Mouse (Mus musculus) fat pad, adult 2 months (tissue): ENCODE results near the gene Alg9.

Source experiments
- DNase-seq: peaks from one replicate; pipeline ENCODE4 v3.0.0-alpha.2; 2011; ENCODE audit warnings: low read depth, low spot score; ENCODE audit errors: extremely low read depth

Alg9 gene

GRCm38 (mm10) chr9:50850271-50850670 is 75.5 kb downstream of the Alg9 start:
- no peak for DNase-seq

GRCm38 (mm10) chr9:50850713-50851112 is 75.9 kb downstream of the Alg9 start:
- DNase-seq, result no peak

- DNase-seq, result no peak
These were observed 78.0 kb downstream of the Alg9 start for GRCm38 (mm10) chr9:50852634-50853349.

- no peak for DNase-seq
These were observed 79.6 kb downstream of the Alg9 start for GRCm38 (mm10) chr9:50854376-50854775.

GRCm38 (mm10) chr9:50855133-50855766 is 80.4 kb downstream of the Alg9 start:
- DNase-seq, result no peak

- DNase-seq, result no peak
These were observed 81.0 kb downstream of the Alg9 start for GRCm38 (mm10) chr9:50855780-50856179.

- no peak for DNase-seq
These were observed 81.7 kb downstream of the Alg9 start for GRCm38 (mm10) chr9:50856341-50857081.

GRCm38 (mm10) chr9:50857082-50857641 is 82.3 kb downstream of the Alg9 start:
- no peak for DNase-seq

GRCm38 (mm10) chr9:50858681-50859080 is 83.9 kb downstream of the Alg9 start:
- no peak for DNase-seq

GRCm38 (mm10) chr9:50861119-50861839 is 86.5 kb downstream of the Alg9 start:
- no peak for DNase-seq

GRCm38 (mm10) chr9:50863824-50864223 is 89.0 kb downstream of the Alg9 start:
- no peak for DNase-seq

- no peak for DNase-seq
These were observed 90.1 kb downstream of the Alg9 start for GRCm38 (mm10) chr9:50864877-50865276.

GRCm38 (mm10) chr9:50865803-50866202 is 91.0 kb downstream of the Alg9 start:
- DNase-seq, result no peak

GRCm38 (mm10) chr9:50867015-50867414 is 92.2 kb downstream of the Alg9 start:
- DNase-seq, result no peak

- no peak for DNase-seq
These were observed 93.4 kb downstream of the Alg9 start for GRCm38 (mm10) chr9:50868182-50868581.

- no peak for DNase-seq
These were observed 98.4 kb downstream of the Alg9 start for GRCm38 (mm10) chr9:50873210-50873609.

GRCm38 (mm10) chr9:50874031-50874430 is 99.2 kb downstream of the Alg9 start:
- no peak for DNase-seq

- DNase-seq, result no peak
These were observed 100.7 kb downstream of the Alg9 start for GRCm38 (mm10) chr9:50875470-50875869.

- no peak for DNase-seq
These were observed 101.5 kb downstream of the Alg9 start for GRCm38 (mm10) chr9:50876287-50876686.

GRCm38 (mm10) chr9:50877431-50877830 is 102.6 kb downstream of the Alg9 start:
- DNase-seq, result no peak

- no peak for DNase-seq
These were observed 107.4 kb downstream of the Alg9 start for GRCm38 (mm10) chr9:50882183-50882582.
